Mouse (Mus musculus): Measurements from ENCODE around the gene Vmn1r158. TPM values are rescaled to one million over a fixed set of nuclear protein-coding genes. Genes with fewer than 3 reads are reported as not detected.
"Not testable (repeated sequence)": the region's sequence is repeated elsewhere in the genome, so short reads cannot be mapped to it uniquely, and the experiment has no call there.

Vmn1r158 gene
- total RNA-seq (2021) (not detected), polyA plus RNA-seq (2012; rRNA removed) (not detected in 2 replicates)
- long read RNA-seq = 0 reads

GRCm38 (mm10) chr7:22790682-22791081 lies at the start of gene Vmn1r158:
Gene Vmn1r158, minus strand, starts transcription at chr7:22790782.
- H3K4me1 ChIP-seq (ENCODE audit: control insufficient read depth, insufficient read depth, low read length); DNase-seq; H3K4me3 ChIP-seq; H3K27ac ChIP-seq; intact Hi-C loops (cut with DNase I); H3K36me3 ChIP-seq (ENCODE audit: control insufficient read depth, insufficient read depth, low read length); H3K27me3 ChIP-seq (ENCODE audit: control insufficient read depth, insufficient read depth, low read length); H3K9ac ChIP-seq (ENCODE audit: low read depth, low read length); H3K79me2 ChIP-seq (replicated peaks; ENCODE audit: control insufficient read depth, insufficient read depth, low read length): not testable (repeated sequence)
- 35% methylated on average over 2 of the region's 2 CpGs for WGBS

GRCm38 (mm10) chr7:22775981-22776380 lies 14.6 kb downstream of the Vmn1r158 start:
- WGBS = 80% methylated on average over 7 of the region's 11 CpGs
- DNase-seq; H3K27ac ChIP-seq; H3K4me3 ChIP-seq; intact Hi-C loops (cut with DNase I); H3K79me2 ChIP-seq (replicated peaks; ENCODE audit: control insufficient read depth, insufficient read depth, low read length); H3K9ac ChIP-seq (ENCODE audit: low read depth, low read length); H3K27me3 ChIP-seq (ENCODE audit: control insufficient read depth, insufficient read depth, low read length); H3K4me1 ChIP-seq (ENCODE audit: control insufficient read depth, insufficient read depth, low read length); H3K36me3 ChIP-seq (ENCODE audit: control insufficient read depth, insufficient read depth, low read length): not testable (repeated sequence)

- H3K79me2 ChIP-seq (replicated peaks; ENCODE audit: control insufficient read depth, insufficient read depth, low read length); H3K27ac ChIP-seq; DNase-seq; H3K9ac ChIP-seq (ENCODE audit: low read depth, low read length); H3K36me3 ChIP-seq (ENCODE audit: control insufficient read depth, insufficient read depth, low read length); H3K27me3 ChIP-seq (ENCODE audit: control insufficient read depth, insufficient read depth, low read length); intact Hi-C loops (cut with DNase I); H3K4me3 ChIP-seq; H3K4me1 ChIP-seq (ENCODE audit: control insufficient read depth, insufficient read depth, low read length): not testable (repeated sequence)
- 15% methylated on average over 2 of the region's 3 CpGs for WGBS
These were observed 29.2 kb downstream of the Vmn1r158 start, which contains the start of gene Vmn1r157 for GRCm38 (mm10) chr7:22761397-22761796. Gene Vmn1r157, plus strand, starts transcription at chr7:22761697.

Other genes with a start within 250 kb of the Vmn1r158 start
- not detected for gene Gm4201, start 225.4 kb downstream of the Vmn1r158 start, total RNA-seq (2021)
- not detected in 2 replicates for gene Gm4201, start 225.4 kb downstream of the Vmn1r158 start, polyA plus RNA-seq (2012; rRNA removed)
- not detected for gene Gm4565, start 202.7 kb downstream of the Vmn1r158 start, total RNA-seq (2021)
- gene Gm4565, start 202.7 kb downstream of the Vmn1r158 start, polyA plus RNA-seq (2012; rRNA removed) = not detected in 2 replicates
- not detected for gene Vmn1r155, start 132.8 kb downstream of the Vmn1r158 start, total RNA-seq (2021)
- not detected in 2 replicates for gene Vmn1r155, start 132.8 kb downstream of the Vmn1r158 start, polyA plus RNA-seq (2012; rRNA removed)
- gene Gm8693, start 98.5 kb downstream of the Vmn1r158 start, total RNA-seq (2021) = not detected
- gene Gm8693, start 98.5 kb downstream of the Vmn1r158 start, polyA plus RNA-seq (2012; rRNA removed) = not detected in 2 replicates
- gene Gm4567, start 71.1 kb downstream of the Vmn1r158 start, total RNA-seq (2021) = not detected
- not detected in 2 replicates for gene Gm4567, start 71.1 kb downstream of the Vmn1r158 start, polyA plus RNA-seq (2012; rRNA removed)
- not detected for gene Vmn1r157, start 29.1 kb downstream of the Vmn1r158 start, total RNA-seq (2021)
- gene Vmn1r157, start 29.1 kb downstream of the Vmn1r158 start, polyA plus RNA-seq (2012; rRNA removed) = not detected in 2 replicates
- gene Vmn1r159, start 52.8 kb upstream of the Vmn1r158 start, total RNA-seq (2021) = not detected
- not detected in 2 replicates for gene Vmn1r159, start 52.8 kb upstream of the Vmn1r158 start, polyA plus RNA-seq (2012; rRNA removed)
- not detected for gene Vmn1r160, start 80.4 kb upstream of the Vmn1r158 start, total RNA-seq (2021)
- not detected in 2 replicates for gene Vmn1r160, start 80.4 kb upstream of the Vmn1r158 start, polyA plus RNA-seq (2012; rRNA removed)
- not detected for gene Gm4214, start 193.9 kb upstream of the Vmn1r158 start, total RNA-seq (2021)
- not detected in 2 replicates for gene Gm4214, start 193.9 kb upstream of the Vmn1r158 start, polyA plus RNA-seq (2012; rRNA removed)
- not detected for gene Gm4216, start 229.1 kb upstream of the Vmn1r158 start, total RNA-seq (2021)
- gene Gm4216, start 229.1 kb upstream of the Vmn1r158 start, polyA plus RNA-seq (2012; rRNA removed) = not detected in 2 replicates

Measured in heart, adult 2 months (tissue).